Mouse (Mus musculus): ENCODE measurements around the gene 1700020L24Rik.
A peak's percentile ranks its signal among the peaks of the same experiment; 100 is the strongest.

Gene 1700020L24Rik

DNA sequence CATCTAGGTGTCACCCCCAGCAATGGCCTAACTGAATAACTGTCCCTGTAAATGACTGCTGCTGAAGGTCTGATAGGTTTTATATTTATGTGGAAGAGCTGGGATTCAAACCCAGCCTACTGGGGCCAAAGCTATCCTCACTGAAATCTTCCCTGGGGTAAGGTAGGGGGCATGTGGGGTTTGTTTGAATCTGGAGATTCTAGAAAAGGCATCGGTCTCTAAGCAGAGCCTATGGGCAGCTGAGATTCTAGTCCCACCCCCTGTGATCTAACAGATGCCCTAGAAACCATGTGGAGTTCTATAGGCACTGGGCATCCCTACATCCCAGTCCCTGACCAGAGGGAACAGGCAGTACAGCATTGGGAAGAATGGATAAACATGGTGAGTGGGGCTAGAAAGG lies at the start of gene 1700020L24Rik:
TSS of gene 1700020L24Rik (plus strand) at position 301 of the 400 bp plus-strand sequence.
- DNase-seq (ENCODE audit: low read depth, low spot score) = no peak

GRCm38 (mm10) chr11:83393062-83393461 lies 44.4 kb upstream of the 1700020L24Rik start:
- no peak for DNase-seq (ENCODE audit: low read depth, low spot score)

GRCm38 (mm10) chr11:83394802-83395439 lies 42.6 kb upstream of the 1700020L24Rik start:
- DNase-seq (ENCODE audit: low read depth, low spot score) = peak; percentile 60

GRCm38 (mm10) chr11:83397626-83398025 lies 39.9 kb upstream of the 1700020L24Rik start:
- DNase-seq (ENCODE audit: low read depth, low spot score) = no peak

- no peak for DNase-seq (ENCODE audit: low read depth, low spot score)
These were observed 38.8 kb upstream of the 1700020L24Rik start for GRCm38 (mm10) chr11:83398724-83399123.

DNA sequence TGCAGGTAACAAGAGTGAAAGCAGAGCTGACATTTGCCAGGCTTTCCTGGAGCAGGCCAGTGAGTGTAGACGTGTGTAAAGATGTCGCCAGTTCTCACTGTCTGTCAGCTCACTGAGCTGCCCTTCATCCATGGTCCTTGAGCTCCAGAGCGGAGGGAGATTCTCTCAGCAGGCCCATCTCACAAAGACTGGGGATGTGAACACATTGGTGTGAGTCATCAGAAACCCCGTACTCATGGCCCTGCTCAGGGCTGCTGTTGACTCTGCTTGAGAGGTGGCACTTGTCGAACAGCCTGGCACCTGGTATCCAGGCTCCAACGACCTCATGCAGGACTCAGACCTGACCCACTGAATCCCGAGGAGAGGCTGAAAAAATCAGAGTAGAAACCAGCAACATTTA lies 33.7 kb upstream of the 1700020L24Rik start:
- DNase-seq (ENCODE audit: low read depth, low spot score) = no peak

GRCm38 (mm10) chr11:83406391-83406790 lies 31.1 kb upstream of the 1700020L24Rik start:
- no peak for DNase-seq (ENCODE audit: low read depth, low spot score)

- no peak for DNase-seq (ENCODE audit: low read depth, low spot score)
These were observed 29.2 kb upstream of the 1700020L24Rik start for GRCm38 (mm10) chr11:83408242-83408641.

DNA sequence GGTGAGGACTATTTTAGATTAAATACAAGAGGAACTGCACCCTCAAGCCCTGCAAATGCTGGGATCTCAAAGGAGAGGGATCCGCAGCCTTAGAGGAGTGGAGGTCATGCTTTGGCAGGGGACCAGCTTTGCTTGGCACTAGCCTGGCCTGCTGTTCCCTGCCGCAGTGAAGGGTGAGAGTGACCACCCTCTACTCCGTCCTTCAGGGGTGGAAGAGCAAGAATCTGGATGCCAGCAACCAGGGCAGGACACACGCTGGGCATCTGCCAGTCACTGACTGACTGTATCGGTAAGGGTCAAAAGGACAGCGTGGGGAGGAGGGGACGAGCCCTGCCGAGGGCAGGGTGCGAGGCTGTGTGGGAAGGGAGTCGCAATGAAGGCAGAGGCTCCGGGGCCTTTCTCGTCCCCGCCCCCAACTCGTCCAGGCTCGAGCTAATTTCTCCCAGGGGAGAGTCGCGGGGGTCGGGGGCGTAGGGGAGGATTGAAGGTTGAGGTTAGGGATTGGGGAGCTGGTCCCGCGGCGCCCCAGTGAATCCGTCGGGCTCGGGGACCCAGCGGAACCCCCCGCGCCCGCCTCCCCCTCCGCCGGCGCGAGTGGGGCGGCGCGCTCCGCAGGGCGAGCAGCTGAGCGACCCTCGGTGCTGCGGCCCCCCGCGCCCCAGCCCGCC lies 28.3 kb upstream of the 1700020L24Rik start, which contains the start of gene Rasl10b:
TSS of gene Rasl10b (plus strand) at position 51 of the 668 bp plus-strand sequence.
- peak; percentile 58 for DNase-seq (ENCODE audit: low read depth, low spot score)

DNA sequence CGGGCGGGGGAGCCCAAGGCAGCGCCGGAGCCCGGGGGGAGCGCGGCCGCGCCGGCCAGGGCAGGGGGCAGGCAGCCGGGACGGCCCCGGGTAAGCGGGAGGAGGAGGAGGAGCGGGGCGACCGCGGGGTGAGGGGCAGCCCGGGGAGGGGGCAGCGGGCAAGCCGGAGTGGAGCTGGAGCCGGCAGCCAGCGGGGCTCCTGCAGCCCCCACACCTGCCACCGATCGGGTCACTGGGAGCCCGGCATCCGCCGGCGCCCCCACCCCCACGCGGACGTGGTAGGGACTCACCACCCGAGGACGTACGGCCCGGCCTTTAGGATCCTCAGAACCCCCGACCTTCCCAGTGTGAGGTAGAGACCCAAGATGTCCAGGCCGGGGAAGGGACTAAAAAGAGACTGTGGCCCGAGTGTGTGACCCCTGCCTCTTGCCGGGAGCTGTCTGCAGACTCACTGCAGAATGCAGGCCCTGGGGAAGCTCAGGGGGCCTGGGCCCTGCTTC lies 27.6 kb upstream of the 1700020L24Rik start:
- peak; percentile 34 for DNase-seq (ENCODE audit: low read depth, low spot score)

GRCm38 (mm10) chr11:83410510-83410909 lies 27.0 kb upstream of the 1700020L24Rik start:
- DNase-seq (ENCODE audit: low read depth, low spot score) = no peak

- peak; percentile 83 for DNase-seq (ENCODE audit: low read depth, low spot score)
These were observed 20.4 kb upstream of the 1700020L24Rik start for GRCm38 (mm10) chr11:83417080-83417479.

DNA sequence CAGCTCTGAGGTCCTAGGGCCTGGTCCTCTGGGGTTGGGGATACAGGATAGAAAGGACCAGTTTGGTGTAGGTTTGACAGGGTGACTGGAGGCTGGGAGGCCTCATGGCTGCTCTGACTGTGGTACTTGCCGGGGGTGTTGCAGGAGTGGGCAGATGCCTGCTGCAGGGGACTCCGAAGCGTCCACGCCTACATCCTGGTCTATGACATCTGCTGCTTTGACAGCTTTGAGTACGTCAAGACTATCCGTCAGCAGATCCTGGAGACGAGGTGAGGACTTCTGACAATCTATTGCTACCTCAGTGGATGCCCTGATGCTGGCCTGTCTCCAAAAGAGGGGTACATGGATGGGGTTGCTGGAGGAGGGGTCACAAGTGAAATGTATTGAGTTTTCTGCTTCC lies 19.8 kb upstream of the 1700020L24Rik start:
- no peak for DNase-seq (ENCODE audit: low read depth, low spot score)

DNA sequence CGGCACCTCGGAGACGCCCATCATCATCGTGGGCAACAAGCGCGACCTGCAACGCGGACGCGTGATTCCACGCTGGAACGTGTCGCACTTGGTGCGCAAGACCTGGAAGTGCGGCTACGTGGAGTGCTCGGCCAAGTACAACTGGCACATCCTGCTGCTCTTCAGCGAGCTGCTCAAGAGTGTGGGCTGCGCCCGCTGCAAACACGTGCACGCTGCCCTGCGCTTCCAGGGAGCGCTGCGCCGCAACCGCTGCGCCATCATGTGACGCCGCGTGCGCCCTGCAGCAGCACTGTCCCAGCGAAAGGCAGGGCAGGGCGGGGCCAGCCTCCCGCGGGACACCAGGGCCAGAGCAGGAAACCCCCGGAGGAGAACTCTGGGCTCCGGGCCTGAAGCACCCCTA lies 18.9 kb upstream of the 1700020L24Rik start:
- peak; percentile 62 for DNase-seq (ENCODE audit: low read depth, low spot score)

DNA sequence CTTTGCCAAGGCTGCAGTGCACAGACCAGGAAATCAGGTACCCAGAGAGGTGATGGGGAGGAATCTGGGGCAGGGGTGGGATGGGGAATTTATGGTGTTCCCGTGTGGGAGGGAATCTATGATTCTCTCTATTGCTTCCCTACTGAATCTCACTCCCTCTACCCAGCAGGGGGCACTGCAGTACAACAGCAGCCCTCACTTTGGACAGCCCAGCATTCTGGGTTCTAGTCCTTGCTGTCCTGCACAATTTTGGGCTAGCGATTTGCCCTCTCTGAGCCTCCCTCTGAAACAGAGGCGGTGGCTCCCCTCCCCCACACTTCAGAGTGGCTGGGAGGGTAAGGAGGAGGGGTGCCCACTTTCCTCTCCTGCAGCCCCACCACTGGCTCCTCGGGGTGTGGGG lies 17.1 kb upstream of the 1700020L24Rik start:
- DNase-seq (ENCODE audit: low read depth, low spot score) = no peak

- DNase-seq (ENCODE audit: low read depth, low spot score) = peak; percentile 73
These were observed 16.2 kb upstream of the 1700020L24Rik start for GRCm38 (mm10) chr11:83421305-83421704.

GRCm38 (mm10) chr11:83424681-83425080 lies 12.8 kb upstream of the 1700020L24Rik start:
- peak; percentile 71 for DNase-seq (ENCODE audit: low read depth, low spot score)

DNA sequence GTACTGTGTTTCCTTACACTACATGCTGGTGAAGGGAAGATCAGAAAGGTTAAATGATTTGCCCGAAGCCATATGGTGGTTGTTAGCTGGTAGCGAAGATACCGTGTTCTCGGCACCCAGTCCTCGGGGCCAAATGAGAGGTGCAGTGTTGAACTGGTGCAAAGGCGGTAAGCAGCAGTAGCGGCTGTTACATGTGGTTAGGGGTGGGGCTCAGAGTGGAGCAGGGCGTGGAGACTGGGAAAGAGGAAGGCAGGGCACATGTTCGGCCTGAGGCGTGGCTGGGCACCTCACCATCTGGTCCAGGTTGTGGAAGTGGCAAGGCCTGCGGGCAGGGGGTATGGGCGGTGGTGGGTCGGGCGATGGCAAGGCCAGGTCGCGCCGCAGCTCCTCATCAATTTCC lies 10.5 kb upstream of the 1700020L24Rik start:
- DNase-seq (ENCODE audit: low read depth, low spot score) = no peak

DNA sequence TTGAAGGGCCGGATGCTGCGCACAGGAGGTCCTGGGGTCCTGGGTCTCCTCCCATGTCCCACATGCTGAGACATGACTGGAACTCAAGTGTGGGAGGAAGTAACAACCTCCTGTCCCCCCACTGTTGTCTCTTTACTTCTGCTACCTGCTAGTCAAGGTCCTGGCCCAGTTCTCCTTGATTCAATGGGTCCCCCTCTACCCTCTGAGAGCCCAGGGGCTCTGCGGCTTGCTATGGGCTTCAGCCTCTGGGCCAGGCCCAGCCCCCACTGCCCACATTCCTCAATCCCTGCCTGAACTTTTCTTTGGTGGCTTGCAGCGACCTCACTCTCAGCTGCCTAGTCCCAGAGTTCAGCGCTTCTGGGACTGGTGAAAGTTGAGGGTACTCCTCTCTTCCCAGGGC lies 8.1 kb upstream of the 1700020L24Rik start, which contains the start of gene Gas2l2:
TSS of gene Gas2l2 (minus strand) at position 101 of the 400 bp plus-strand sequence.
- DNase-seq (ENCODE audit: low read depth, low spot score) = no peak

DNA sequence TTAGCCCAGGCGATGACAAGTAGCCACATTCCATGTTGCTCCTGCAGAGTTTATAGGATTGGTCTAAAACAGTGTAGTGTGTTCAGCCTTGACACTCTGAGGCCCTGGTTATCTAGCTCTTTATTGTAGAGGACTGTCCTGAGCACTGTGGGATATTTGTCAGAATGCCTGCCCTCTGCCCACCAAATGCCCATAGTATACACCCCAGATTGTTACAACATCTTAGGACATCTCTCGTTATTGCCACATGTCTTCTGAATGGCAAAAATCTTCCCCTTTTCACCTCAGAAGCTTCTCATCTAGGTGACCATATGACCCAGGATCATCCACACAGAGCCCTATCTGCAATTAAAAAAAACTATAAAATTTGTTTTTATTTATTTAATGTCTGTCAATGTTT lies 4.9 kb upstream of the 1700020L24Rik start:
- no peak for DNase-seq (ENCODE audit: low read depth, low spot score)

- no peak for DNase-seq (ENCODE audit: low read depth, low spot score)
These were observed 2.1 kb downstream of the 1700020L24Rik start for GRCm38 (mm10) chr11:83439426-83440060.

Measured in R1 (cell line).